In genomic region chr11:109474086-109474742, GRCm38 (mm10) we compare ENCODE assay signal across 8 mouse cellular contexts. TPM values are rescaled to one million over a fixed set of nuclear protein-coding genes. Genes with fewer than 3 reads are reported as not detected.
DNase-seq lines count a peak whose midpoint lies in the region; ATAC-seq and TF ChIP-seq lines count a peak whose summit lies in the region.

No protein-coding gene starts in this region.

- TF ChIP-seq POLR2A in brain, embryonic 14.5 days (IDR thresholded peaks at IDR 0.05; ENCODE audit: borderline replicate concordance, extremely low read depth, insufficient read depth, insufficient read length, poor library complexity, severe bottlenecking) = no peak

- H3K9ac ChIP-seq in kidney, embryonic 16.5 days (replicated peaks; ENCODE audit: low read length) = peak overlapping the region; percentile 91
- peak overlapping the region; percentile 73 for H3K9ac ChIP-seq in hindbrain, embryonic 11.5 days (ENCODE audit: low read depth, low read length)

- DNase-seq in kidney, postnatal 36 days = no peak
- DNase-seq in brain, embryonic 14.5 days (ENCODE audit: low read depth) = no peak
- DNase-seq in hindbrain, embryonic 11.5 days (ENCODE audit: low spot score) = no peak
- no peak for DNase-seq in midbrain, embryonic 10.5 days (ENCODE audit: low spot score)
- DNase-seq in layer of hippocampus, postnatal 14 days (ENCODE audit: low spot score in 2 of 2) = no peak
- no peak for DNase-seq in embryo, embryonic 9.5 days (ENCODE audit: extremely low spot score)
- DNase-seq in urinary bladder, postnatal 14 days (ENCODE audit: low spot score) = no peak

- peak; percentile 35; the same call in 1 of the 2 replicates for TF ChIP-seq CTCF in brain, embryonic 14.5 days (IDR thresholded peaks at IDR 0.05; ENCODE audit: borderline replicate concordance, extremely low read depth, insufficient read depth, insufficient read length)

- no peaks in the 10 kb centered on the region for H3K9me3 ChIP-seq in kidney, embryonic 16.5 days (ENCODE audit: low read length)
- H3K9me3 ChIP-seq in hindbrain, embryonic 11.5 days (ENCODE audit: control insufficient read depth, low read length) = no peaks in the 10 kb centered on the region
- H3K9me3 ChIP-seq in midbrain, embryonic 10.5 days (replicated peaks) = no peaks in the 10 kb centered on the region

- H3K4me3 ChIP-seq in kidney, embryonic 16.5 days (ENCODE audit: low read length) = peak overlapping the region; percentile 75
- peak overlapping the region; percentile 82 for H3K4me3 ChIP-seq in hindbrain, embryonic 11.5 days (ENCODE audit: low read depth, low read length)
- peak overlapping the region; percentile 85 for H3K4me3 ChIP-seq in midbrain, embryonic 10.5 days

- WGBS in kidney, embryonic 16.5 days = 14% methylated on average over 14 of the region's 14 CpGs
- 12% methylated on average over 14 of the region's 14 CpGs for WGBS in hindbrain, embryonic 11.5 days
- WGBS in midbrain, embryonic 10.5 days = 11% methylated on average over 14 of the region's 14 CpGs

- no peaks in the 10 kb centered on the region for H3K36me3 ChIP-seq in kidney, embryonic 16.5 days (ENCODE audit: insufficient read depth, low read length)
- no peaks in the 10 kb centered on the region for H3K36me3 ChIP-seq in hindbrain, embryonic 11.5 days (ENCODE audit: control insufficient read depth, insufficient read depth, low read length)
- H3K36me3 ChIP-seq in midbrain, embryonic 10.5 days = no peaks in the 10 kb centered on the region

- H3K27me3 ChIP-seq in kidney, embryonic 16.5 days (ENCODE audit: insufficient read depth, low read length) = no peaks in the 10 kb centered on the region
- H3K27me3 ChIP-seq in hindbrain, embryonic 11.5 days (ENCODE audit: control insufficient read depth, insufficient read depth, low read length) = no peaks in the 10 kb centered on the region
- peaks cover 29% of the 10 kb centered on the region for H3K27me3 ChIP-seq in midbrain, embryonic 10.5 days (ENCODE audit: low read depth, poor library complexity, severe bottlenecking)

- H3K4me2 ChIP-seq in kidney, embryonic 16.5 days (replicated peaks; ENCODE audit: low read depth, low read length) = peak overlapping the region; percentile 95
- H3K4me2 ChIP-seq in hindbrain, embryonic 11.5 days (replicated peaks; ENCODE audit: low read depth, low read length) = peak overlapping the region; percentile 83

- peaks cover 26% of the 10 kb centered on the region for H3K4me1 ChIP-seq in kidney, embryonic 16.5 days (ENCODE audit: insufficient read depth, low read length)
- peaks cover 4% of the 10 kb centered on the region; the same call in 1 of the 2 replicates for H3K4me1 ChIP-seq in hindbrain, embryonic 11.5 days (replicated peaks; ENCODE audit: control insufficient read depth, insufficient read depth, low read length)
- H3K4me1 ChIP-seq in midbrain, embryonic 10.5 days = peaks cover 76% of the 10 kb centered on the region

- peak; percentile 14; the same call in 1 of the 2 replicates for ATAC-seq in kidney, embryonic 16.5 days (ENCODE audit: low FRiP score, low TSS enrichment)
- ATAC-seq in hindbrain, embryonic 11.5 days (ENCODE audit: low FRiP score) = peak; percentile 41

- peak overlapping the region; percentile 85; the same call in 1 of the 2 replicates for H3K27ac ChIP-seq in kidney, embryonic 16.5 days (ENCODE audit: low read length)
- H3K27ac ChIP-seq in hindbrain, embryonic 11.5 days (ENCODE audit: low read depth, low read length) = peak overlapping the region; percentile 89
- H3K27ac ChIP-seq in midbrain, embryonic 10.5 days (replicated peaks) = peak overlapping the region; percentile 99

RNA-seq across cellular contexts. Expression of gene Slc16a6, which starts 0.8 kb away (rescaled TPM):
- 8.4 and 8.7 TPM in 2 replicates for polyA plus RNA-seq in kidney, embryonic 16.5 days (2015; fragmentation: Nextera tagmentation; extraction: Ambion mirVana)
- polyA plus RNA-seq in brain, embryonic 14.5 days (2012; rRNA removed) = 1.4 and 3.2 TPM in 2 replicates
- polyA plus RNA-seq in hindbrain, embryonic 11.5 days (2014; fragmentation: Nextera tagmentation; extraction: Ambion mirVana) = 4.6 and 6.0 TPM in 2 replicates
- 5.0 and 5.5 TPM in 2 replicates for polyA plus RNA-seq in midbrain, embryonic 10.5 days (2016; fragmentation: Nextera tagmentation; extraction: Ambion mirVana)
- 10 to 100 TPM in 1 of 2 experiments, 1 to 10 TPM in 1; 9.6 to 12.1 TPM for total RNA-seq in layer of hippocampus, postnatal 14 days (2021)

RNA-seq across cellular contexts. Expression of gene Arsg, which starts 1.0 kb away (rescaled TPM):
- polyA plus RNA-seq in kidney, embryonic 16.5 days (2015; fragmentation: Nextera tagmentation; extraction: Ambion mirVana) = 5.3 and 6.5 TPM in 2 replicates
- 5.2 and 5.3 TPM in 2 replicates for polyA plus RNA-seq in brain, embryonic 14.5 days (2012; rRNA removed)
- 3.1 and 4.2 TPM in 2 replicates for polyA plus RNA-seq in hindbrain, embryonic 11.5 days (2014; fragmentation: Nextera tagmentation; extraction: Ambion mirVana)
- polyA plus RNA-seq in midbrain, embryonic 10.5 days (2016; fragmentation: Nextera tagmentation; extraction: Ambion mirVana) = 1.9 and 2.2 TPM in 2 replicates
- 10 to 100 TPM; 10.4 to 11.2 TPM for total RNA-seq in layer of hippocampus, postnatal 14 days (2021)

RNA-seq across cellular contexts. Expression of gene Amz2, which starts 48.5 kb away (rescaled TPM):
- 42.7 and 45.7 TPM in 2 replicates for polyA plus RNA-seq in kidney, embryonic 16.5 days (2015; fragmentation: Nextera tagmentation; extraction: Ambion mirVana)
- 183 and 185 TPM in 2 replicates for polyA plus RNA-seq in brain, embryonic 14.5 days (2012; rRNA removed)
- polyA plus RNA-seq in hindbrain, embryonic 11.5 days (2014; fragmentation: Nextera tagmentation; extraction: Ambion mirVana) = 49.9 and 50.4 TPM in 2 replicates
- polyA plus RNA-seq in midbrain, embryonic 10.5 days (2016; fragmentation: Nextera tagmentation; extraction: Ambion mirVana) = 45.2 and 46.0 TPM in 2 replicates
- total RNA-seq in layer of hippocampus, postnatal 14 days (2021) = 10 to 100 TPM; 70.6 to 75.2 TPM
